Mouse (Mus musculus): ENCODE measurements around the gene Pmel. TPM values are rescaled to one million over a fixed set of nuclear protein-coding genes. Genes with fewer than 3 reads are reported as not detected.

Pmel gene
- 1.0 and 1.1 TPM in 2 replicates for polyA plus RNA-seq (2015; fragmentation: Nextera tagmentation; extraction: Ambion mirVana)

GRCm38 (mm10) chr10:128703895-128704294 is at the start of gene Pmel:
Gene Pmel, plus strand, starts transcription at chr10:128704195.
- Histone ChIP-seq H3K4me1 (replicated peaks) (peaks cover 20% of the 10 kb centered on the region), H3K4me3 (replicated peaks) (peak within 1 kb of the TSS; percentile 90), H3K9ac (peak within 1 kb of the TSS; percentile 81), H3K9me3 (no peaks in the 10 kb centered on the region), H3K27ac (peak within 1 kb of the TSS; percentile 98), H3K4me2 (replicated peaks) (peak within 1 kb of the TSS; percentile 63), H3K36me3 (peaks cover 33% of the 10 kb centered on the region), H3K27me3 (replicated peaks) (no peaks in the 10 kb centered on the region)
- 10% methylated on average over 4 of the region's 4 CpGs for WGBS
- no peak for ATAC-seq

DNA sequence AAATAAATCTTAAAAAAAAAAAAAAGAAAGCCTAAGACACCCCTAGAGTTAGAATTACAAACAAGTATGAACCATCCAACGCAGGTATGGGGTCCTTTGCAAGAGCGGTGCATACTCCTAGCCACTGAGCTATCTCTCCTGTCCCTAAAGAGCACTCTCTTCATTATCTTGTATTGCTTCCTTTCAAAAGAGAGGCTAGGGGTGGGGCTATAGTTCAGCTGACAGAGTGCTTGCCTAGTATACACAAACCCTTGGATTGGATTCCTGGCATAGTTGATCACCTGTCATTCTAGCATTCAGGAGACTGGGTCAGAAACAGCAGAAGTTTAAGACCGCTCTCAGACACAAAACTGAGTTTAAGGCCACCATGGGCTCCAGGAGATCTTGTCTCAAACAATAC is 48.7 kb upstream of the Pmel start:
- Histone ChIP-seq H3K9me3 (no peaks in the 10 kb centered on the region), H3K27me3 (replicated peaks) (no peaks in the 10 kb centered on the region), H3K9ac (no peak overlapping the region), H3K4me1 (replicated peaks) (no peaks in the 10 kb centered on the region), H3K4me3 (replicated peaks) (no peak overlapping the region), H3K36me3 (no peaks in the 10 kb centered on the region), H3K4me2 (replicated peaks) (no peak overlapping the region), H3K27ac (no peak overlapping the region)
- 51% methylated on average over 3 of the region's 3 CpGs for WGBS
- ATAC-seq: peak; percentile 67; the same call in 1 of the 2 replicates

GRCm38 (mm10) chr10:128656731-128657130 is 47.3 kb upstream of the Pmel start:
- Histone ChIP-seq H3K9ac (no peak overlapping the region), H3K27ac (no peak overlapping the region), H3K36me3 (no peaks in the 10 kb centered on the region), H3K9me3 (no peaks in the 10 kb centered on the region), H3K4me2 (replicated peaks) (no peak overlapping the region), H3K4me3 (replicated peaks) (no peak overlapping the region), H3K27me3 (replicated peaks) (no peaks in the 10 kb centered on the region), H3K4me1 (replicated peaks) (no peaks in the 10 kb centered on the region)
- 67% methylated on average over 1 of the region's 1 CpGs for WGBS
- no peak for ATAC-seq

DNA sequence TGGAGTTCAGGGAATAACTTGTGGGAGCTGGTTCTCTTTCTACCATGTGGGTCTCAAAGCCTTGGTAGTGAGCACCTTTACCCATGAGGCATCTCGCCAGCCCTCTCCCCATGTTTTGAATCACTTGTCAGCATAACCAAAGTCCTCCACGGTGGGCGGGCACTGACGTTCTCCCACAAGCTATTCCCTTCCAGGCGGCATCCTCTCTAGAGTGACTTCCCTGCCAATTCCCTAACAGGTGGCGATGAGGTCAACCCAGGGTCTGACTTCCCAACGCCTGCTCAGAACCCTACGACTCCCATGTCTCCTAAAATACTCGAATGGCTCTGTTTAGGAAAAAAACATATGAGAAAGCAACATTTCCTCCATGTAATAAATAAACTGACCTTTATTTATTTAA is 46.2 kb upstream of the Pmel start:
- Histone ChIP-seq H3K36me3 (no peaks in the 10 kb centered on the region), H3K27ac (no peak overlapping the region), H3K4me2 (replicated peaks) (no peak overlapping the region), H3K9ac (no peak overlapping the region), H3K4me1 (replicated peaks) (no peaks in the 10 kb centered on the region), H3K9me3 (no peaks in the 10 kb centered on the region), H3K27me3 (replicated peaks) (no peaks in the 10 kb centered on the region), H3K4me3 (replicated peaks) (no peak overlapping the region)
- no peak for ATAC-seq
- 50% methylated on average over 9 of the region's 9 CpGs for WGBS

DNA sequence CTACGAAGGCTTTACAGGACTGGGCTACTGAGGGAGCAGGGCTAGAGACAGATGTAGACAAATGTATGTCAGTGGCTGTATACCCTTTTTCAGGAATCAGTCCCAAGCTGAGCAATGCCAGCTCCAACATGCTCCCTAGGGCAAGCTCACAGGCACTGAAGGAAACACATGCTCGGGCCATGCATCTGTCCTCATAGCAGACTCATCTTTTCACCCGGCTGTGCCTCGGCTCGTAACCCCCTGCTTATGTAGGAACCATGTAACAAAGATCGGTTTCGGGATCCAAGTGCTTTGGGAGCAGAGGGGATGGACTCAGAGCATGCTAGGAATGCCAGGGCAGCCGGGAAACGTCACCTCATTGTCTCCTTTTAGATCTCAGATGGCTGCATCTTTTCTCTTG is 44.5 kb upstream of the Pmel start:
- Histone ChIP-seq H3K36me3 (no peaks in the 10 kb centered on the region), H3K9ac (no peak overlapping the region), H3K9me3 (no peaks in the 10 kb centered on the region), H3K4me2 (replicated peaks) (no peak overlapping the region), H3K4me3 (replicated peaks) (no peak overlapping the region), H3K4me1 (replicated peaks) (no peaks in the 10 kb centered on the region), H3K27me3 (replicated peaks) (no peaks in the 10 kb centered on the region), H3K27ac (no peak overlapping the region)
- ATAC-seq: no peak
- 39% methylated on average over 9 of the region's 9 CpGs for WGBS

DNA sequence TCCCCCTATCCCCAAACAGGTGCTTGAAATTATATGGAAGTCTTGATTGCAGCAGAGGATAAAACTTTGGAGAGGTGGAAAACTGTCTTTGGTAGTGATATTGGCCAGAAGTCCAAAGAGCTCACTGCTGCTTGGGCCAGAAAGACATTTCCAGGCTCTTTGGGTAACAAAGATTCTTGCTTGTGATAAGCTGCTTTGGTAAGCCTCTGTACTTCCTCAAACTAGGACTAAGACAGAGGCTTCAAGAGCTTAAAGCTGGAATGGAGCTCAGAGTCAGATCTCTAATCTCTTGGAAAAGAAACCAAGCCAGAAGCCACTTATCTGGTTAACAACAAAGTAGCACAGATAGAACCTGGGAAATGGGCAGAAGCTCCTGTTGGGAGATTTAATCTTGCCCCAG is 41.5 kb upstream of the Pmel start:
- H3K9ac ChIP-seq: no peak overlapping the region
- no peaks in the 10 kb centered on the region for H3K27me3 ChIP-seq (replicated peaks)
- H3K4me2 ChIP-seq (replicated peaks): no peak overlapping the region
- no peaks in the 10 kb centered on the region for H3K36me3 ChIP-seq
- H3K27ac ChIP-seq: no peak overlapping the region
- ATAC-seq: no peak
- H3K9me3 ChIP-seq: no peaks in the 10 kb centered on the region
- no peaks in the 10 kb centered on the region for H3K4me1 ChIP-seq (replicated peaks)
- no peak overlapping the region for H3K4me3 ChIP-seq (replicated peaks)

DNA sequence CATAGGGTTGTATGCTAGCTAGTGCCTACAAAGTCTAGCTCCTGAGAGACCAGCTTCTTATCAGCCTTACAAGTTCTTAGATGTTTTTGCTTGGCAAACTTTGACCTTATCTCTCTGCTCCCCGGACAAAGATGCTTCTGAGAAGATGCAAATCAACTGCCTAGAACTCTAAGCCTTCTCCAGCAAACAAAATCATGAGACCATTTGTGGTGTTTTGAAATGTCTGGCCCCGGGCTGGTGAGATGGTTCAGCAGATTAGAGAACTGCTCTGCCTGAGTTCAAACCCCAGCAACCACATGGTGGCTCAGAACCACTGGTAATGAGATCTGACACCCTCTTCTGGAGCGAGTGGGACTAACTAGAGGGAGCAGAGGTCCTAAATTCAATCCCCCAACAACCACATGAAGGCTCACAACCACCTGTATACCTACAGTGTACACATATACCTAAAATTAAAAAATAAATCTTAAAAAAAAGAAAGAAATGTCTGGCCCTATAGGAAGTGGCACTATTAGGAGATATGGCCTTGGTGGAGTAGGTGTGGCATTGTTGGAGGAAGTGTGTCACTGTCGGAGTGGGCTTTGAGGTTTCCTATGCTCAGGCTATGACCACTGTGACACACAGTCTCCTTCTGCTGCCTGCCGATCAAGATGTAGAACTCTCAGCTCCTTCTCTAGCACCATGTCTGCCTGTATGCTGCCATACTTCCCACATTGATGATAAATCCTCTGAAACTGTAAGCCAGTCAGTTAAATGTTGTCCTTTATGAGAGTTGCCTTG is 40.4 kb upstream of the Pmel start:
- WGBS: 56% methylated on average over 5 of the region's 5 CpGs
- no peak overlapping the region for H3K4me2 ChIP-seq (replicated peaks)
- no peak overlapping the region for H3K9ac ChIP-seq
- no peaks in the 10 kb centered on the region for H3K9me3 ChIP-seq
- no peaks in the 10 kb centered on the region for H3K36me3 ChIP-seq
- ATAC-seq: no peak
- no peaks in the 10 kb centered on the region for H3K27me3 ChIP-seq (replicated peaks)
- H3K4me1 ChIP-seq (replicated peaks): no peaks in the 10 kb centered on the region
- H3K4me3 ChIP-seq (replicated peaks): no peak overlapping the region
- H3K27ac ChIP-seq: no peak overlapping the region

- Histone ChIP-seq H3K9me3 (no peaks in the 10 kb centered on the region), H3K4me3 (replicated peaks) (no peak overlapping the region), H3K27me3 (replicated peaks) (no peaks in the 10 kb centered on the region), H3K9ac (no peak overlapping the region), H3K4me2 (replicated peaks) (no peak overlapping the region), H3K36me3 (no peaks in the 10 kb centered on the region), H3K27ac (no peak overlapping the region), H3K4me1 (replicated peaks) (peaks cover 2% of the 10 kb centered on the region; the same call in 1 of the 2 replicates)
- no peak for ATAC-seq
- WGBS: 73% methylated on average over 3 of the region's 3 CpGs
These were observed 39.2 kb upstream of the Pmel start for GRCm38 (mm10) chr10:128664808-128665207.

- no peak overlapping the region for H3K9ac ChIP-seq
- H3K27ac ChIP-seq: no peak overlapping the region
- H3K36me3 ChIP-seq: no peaks in the 10 kb centered on the region
- 87% methylated on average over 3 of the region's 3 CpGs for WGBS
- H3K4me3 ChIP-seq (replicated peaks): no peak overlapping the region
- ATAC-seq: no peak
- H3K4me2 ChIP-seq (replicated peaks): no peak overlapping the region
- H3K4me1 ChIP-seq (replicated peaks): peaks cover 2% of the 10 kb centered on the region; the same call in 1 of the 2 replicates
- no peaks in the 10 kb centered on the region for H3K9me3 ChIP-seq
- no peaks in the 10 kb centered on the region for H3K27me3 ChIP-seq (replicated peaks)
These were observed 38.7 kb upstream of the Pmel start for GRCm38 (mm10) chr10:128665307-128665706.

- 92% methylated on average over 2 of the region's 2 CpGs for WGBS
- Histone ChIP-seq H3K4me1 (replicated peaks) (peaks cover 2% of the 10 kb centered on the region; the same call in 1 of the 2 replicates), H3K27ac (no peak overlapping the region), H3K36me3 (no peaks in the 10 kb centered on the region), H3K4me3 (replicated peaks) (no peak overlapping the region), H3K9me3 (no peaks in the 10 kb centered on the region), H3K4me2 (replicated peaks) (no peak overlapping the region), H3K9ac (no peak overlapping the region), H3K27me3 (replicated peaks) (no peaks in the 10 kb centered on the region)
- no peak for ATAC-seq
These were observed 38.2 kb upstream of the Pmel start for GRCm38 (mm10) chr10:128665806-128666205.

DNA sequence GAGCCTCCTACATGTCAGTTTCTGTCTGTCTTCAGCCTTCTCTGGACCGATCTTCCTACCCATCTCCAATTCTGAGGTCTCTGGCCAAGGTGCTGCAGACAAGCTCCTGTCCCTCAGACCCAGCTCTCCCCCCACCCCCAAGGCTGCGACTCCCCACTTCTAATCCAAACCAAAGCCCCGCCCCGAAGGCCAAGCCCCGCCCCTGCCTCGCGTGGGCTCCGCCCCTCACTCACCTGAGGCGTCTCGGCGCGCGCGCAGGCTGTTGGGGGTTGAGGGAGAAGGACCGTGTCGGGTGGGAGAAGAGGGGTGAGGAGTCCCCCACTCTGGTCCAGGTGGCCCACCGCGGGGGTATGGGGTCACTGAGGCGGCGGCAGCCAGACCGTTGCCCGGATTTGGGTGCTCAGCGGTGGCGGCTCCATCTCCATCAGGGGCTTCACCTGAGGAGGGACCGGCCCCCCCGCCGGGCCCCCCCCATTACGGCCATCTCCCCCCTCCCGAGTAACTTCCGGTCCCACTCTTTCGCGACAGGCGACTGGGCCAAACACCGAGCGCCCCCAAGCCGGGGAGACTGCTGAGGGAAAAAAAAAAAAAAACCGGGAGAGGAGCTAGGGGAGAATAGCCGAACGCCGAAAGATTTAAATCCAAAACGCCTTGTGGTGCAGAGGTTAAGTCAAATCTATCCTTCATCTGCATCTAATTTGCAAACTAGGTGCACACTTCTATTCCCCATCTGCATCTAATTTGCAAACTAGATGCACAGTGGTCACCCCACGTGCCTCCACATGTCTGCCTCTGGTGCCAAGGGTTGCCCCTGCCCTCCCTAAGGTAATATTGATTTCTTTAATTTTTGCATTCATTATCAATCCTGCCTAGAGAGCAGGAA is 35.0 kb upstream of the Pmel start:
- WGBS: under 1% methylated on average over 42 of the region's 42 CpGs
- Histone ChIP-seq H3K9ac (peak overlapping the region; percentile 66), H3K4me1 (replicated peaks) (peaks cover 9% of the 10 kb centered on the region), H3K27me3 (replicated peaks) (no peaks in the 10 kb centered on the region), H3K4me3 (replicated peaks) (peak overlapping the region; percentile 77), H3K36me3 (no peaks in the 10 kb centered on the region), H3K27ac (peak overlapping the region; percentile 37; the same call in 1 of the 2 replicates), H3K4me2 (replicated peaks) (peak overlapping the region; percentile 84), H3K9me3 (no peaks in the 10 kb centered on the region)
- peak; percentile 77 for ATAC-seq

- Histone ChIP-seq H3K36me3 (no peaks in the 10 kb centered on the region), H3K9me3 (no peaks in the 10 kb centered on the region), H3K4me2 (replicated peaks) (no peak overlapping the region), H3K4me1 (replicated peaks) (peaks cover 9% of the 10 kb centered on the region), H3K4me3 (replicated peaks) (no peak overlapping the region), H3K9ac (no peak overlapping the region), H3K27ac (no peak overlapping the region), H3K27me3 (replicated peaks) (no peaks in the 10 kb centered on the region)
- ATAC-seq: no peak
- 92% methylated on average over 9 of the region's 9 CpGs for WGBS
These were observed 32.8 kb upstream of the Pmel start for GRCm38 (mm10) chr10:128671148-128671547.
